Mouse (Mus musculus) embryonic fibroblast, embryonic 13.5 days (primary cell): Measurements from ENCODE around the gene Tmem206.

Source experiments
- CTCF ChIP-seq: IDR thresholded peaks from 2 replicates; pipeline ENCODE4 v1.5.1; 2011; ENCODE audit warnings: mild to moderate bottlenecking, control low read depth, low read length, moderate library complexity, borderline replicate concordance; ENCODE audit not compliant: insufficient read depth
- POLR2A ChIP-seq: IDR thresholded peaks from 2 replicates; pipeline ENCODE4 v1.6.1; 2011; ENCODE audit warnings: low read depth, mild to moderate bottlenecking, control low read depth, low read length, moderate library complexity

GRCm38 (mm10) chr1:191350355-191350754, 24.6 kb downstream of the Tmem206 start:
- TF ChIP-seq CTCF (no peak), POLR2A (no peak)
